Mouse (Mus musculus): Measurements from ENCODE around the gene Jhy. TPM values are rescaled to one million over a fixed set of nuclear protein-coding genes. Genes with fewer than 3 reads are reported as not detected.

Jhy gene
- total and polyA plus RNA-seq, 2 experiments from 2014 or later: not detected

- 7% methylated on average over 8 of the region's 8 CpGs for WGBS
- ATAC-seq (ENCODE audit: insufficient read depth, low read depth) (no peak), DNase-seq (ENCODE audit: low spot score) (no peak)
- TF ChIP-seq CTCF (IDR thresholded peaks at IDR 0.05; ENCODE audit: low read depth) (no peak), EP300 (IDR thresholded peaks at IDR 0.05; ENCODE audit: low read depth) (no peak)
- Histone ChIP-seq H3K36me3 (replicated peaks; ENCODE audit: control insufficient read depth, insufficient read depth, low read length) (no peaks in the 10 kb centered on the region), H3K4me1 (ENCODE audit: control insufficient read depth, insufficient read depth) (no peaks in the 10 kb centered on the region), H3K27ac (ENCODE audit: low read depth) (no peak overlapping the region), H3K9me3 (replicated peaks; ENCODE audit: control insufficient read depth, low read length) (no peaks in the 10 kb centered on the region), H3K27me3 (ENCODE audit: control insufficient read depth, insufficient read depth, low read length) (peaks cover 77% of the 10 kb centered on the region), H3K4me2 (ENCODE audit: low read depth, low read length) (no peak overlapping the region), H3K4me3 (ENCODE audit: low read depth, low read length) (peak overlapping the region; percentile 22), H3K9ac (replicated peaks; ENCODE audit: low read depth, low read length) (no peak overlapping the region)
Observed at GRCm38 (mm10) chr9:40872156-40872478, 91.8 kb downstream of the Jhy start.

- Histone ChIP-seq H3K4me2 (ENCODE audit: low read depth, low read length) (peak overlapping the region; percentile 40; the same call in 1 of the 2 replicates), H3K9me3 (replicated peaks; ENCODE audit: control insufficient read depth, low read length) (no peaks in the 10 kb centered on the region), H3K27ac (ENCODE audit: low read depth) (no peak overlapping the region), H3K27me3 (ENCODE audit: control insufficient read depth, insufficient read depth, low read length) (peaks cover 72% of the 10 kb centered on the region), H3K9ac (replicated peaks; ENCODE audit: low read depth, low read length) (no peak overlapping the region), H3K4me3 (ENCODE audit: low read depth, low read length) (peak overlapping the region; percentile 22), H3K36me3 (replicated peaks; ENCODE audit: control insufficient read depth, insufficient read depth, low read length) (no peaks in the 10 kb centered on the region), H3K4me1 (ENCODE audit: control insufficient read depth, insufficient read depth) (no peaks in the 10 kb centered on the region)
- WGBS: 2% methylated on average over 34 of the region's 34 CpGs
- no peak for ATAC-seq (ENCODE audit: insufficient read depth, low read depth)
- TF ChIP-seq CTCF (IDR thresholded peaks at IDR 0.05; ENCODE audit: low read depth) (no peak), EP300 (IDR thresholded peaks at IDR 0.05; ENCODE audit: low read depth) (no peak)
- DNase-seq (ENCODE audit: low spot score): no peak
Observed at GRCm38 (mm10) chr9:40871369-40872155, 92.4 kb downstream of the Jhy start.

- no peak for ATAC-seq (ENCODE audit: insufficient read depth, low read depth)
- Histone ChIP-seq H3K9ac (replicated peaks; ENCODE audit: low read depth, low read length) (no peak overlapping the region), H3K36me3 (replicated peaks; ENCODE audit: control insufficient read depth, insufficient read depth, low read length) (no peaks in the 10 kb centered on the region), H3K9me3 (replicated peaks; ENCODE audit: control insufficient read depth, low read length) (no peaks in the 10 kb centered on the region), H3K27me3 (ENCODE audit: control insufficient read depth, insufficient read depth, low read length) (peaks cover 60% of the 10 kb centered on the region), H3K4me3 (ENCODE audit: low read depth, low read length) (no peak overlapping the region), H3K4me2 (ENCODE audit: low read depth, low read length) (no peak overlapping the region), H3K27ac (ENCODE audit: low read depth) (no peak overlapping the region), H3K4me1 (ENCODE audit: control insufficient read depth, insufficient read depth) (no peaks in the 10 kb centered on the region)
- TF ChIP-seq EP300 (IDR thresholded peaks at IDR 0.05; ENCODE audit: low read depth) (no peak), CTCF (IDR thresholded peaks at IDR 0.05; ENCODE audit: low read depth) (no peak)
- DNase-seq (ENCODE audit: low spot score): no peak
- 77% methylated on average over 5 of the region's 5 CpGs for WGBS
Observed at GRCm38 (mm10) chr9:40870331-40870730, 93.6 kb downstream of the Jhy start.

- H3K36me3 ChIP-seq (replicated peaks; ENCODE audit: control insufficient read depth, insufficient read depth, low read length): no peaks in the 10 kb centered on the region
- peaks cover 8% of the 10 kb centered on the region for H3K4me1 ChIP-seq (ENCODE audit: control insufficient read depth, insufficient read depth)
- H3K27me3 ChIP-seq (ENCODE audit: control insufficient read depth, insufficient read depth, low read length): peaks cover 14% of the 10 kb centered on the region
- no peaks in the 10 kb centered on the region for H3K9me3 ChIP-seq (replicated peaks; ENCODE audit: control insufficient read depth, low read length)
- WGBS: 19% methylated on average over 9 of the region's 9 CpGs
- peak overlapping the region; percentile 68 for H3K4me2 ChIP-seq (ENCODE audit: low read depth, low read length)
- no peak overlapping the region for H3K9ac ChIP-seq (replicated peaks; ENCODE audit: low read depth, low read length)
- no peak overlapping the region for H3K27ac ChIP-seq (ENCODE audit: low read depth)
- peak overlapping the region; percentile 48 for H3K4me3 ChIP-seq (ENCODE audit: low read depth, low read length)
- TF ChIP-seq CTCF (IDR thresholded peaks at IDR 0.05; ENCODE audit: low read depth) (no peak), EP300 (IDR thresholded peaks at IDR 0.05; ENCODE audit: low read depth) (no peak)
- no peak for ATAC-seq (ENCODE audit: insufficient read depth, low read depth)
- DNase-seq (ENCODE audit: low spot score): no peak
Observed at GRCm38 (mm10) chr9:40859196-40859595, 104.7 kb downstream of the Jhy start.

GRCm38 (mm10) chr9:40858461-40859160, 105.3 kb downstream of the Jhy start:
- Histone ChIP-seq H3K9me3 (replicated peaks; ENCODE audit: control insufficient read depth, low read length) (no peaks in the 10 kb centered on the region), H3K9ac (replicated peaks; ENCODE audit: low read depth, low read length) (no peak overlapping the region), H3K4me3 (ENCODE audit: low read depth, low read length) (peak overlapping the region; percentile 48), H3K4me1 (ENCODE audit: control insufficient read depth, insufficient read depth) (peaks cover 8% of the 10 kb centered on the region), H3K36me3 (replicated peaks; ENCODE audit: control insufficient read depth, insufficient read depth, low read length) (no peaks in the 10 kb centered on the region), H3K4me2 (ENCODE audit: low read depth, low read length) (peak overlapping the region; percentile 68), H3K27ac (ENCODE audit: low read depth) (no peak overlapping the region), H3K27me3 (ENCODE audit: control insufficient read depth, insufficient read depth, low read length) (peaks cover 14% of the 10 kb centered on the region)
- DNase-seq (ENCODE audit: low spot score) (no peak), ATAC-seq (ENCODE audit: insufficient read depth, low read depth) (no peak)
- TF ChIP-seq EP300 (IDR thresholded peaks at IDR 0.05; ENCODE audit: low read depth) (no peak), CTCF (IDR thresholded peaks at IDR 0.05; ENCODE audit: low read depth) (no peak)
- 11% methylated on average over 21 of the region's 21 CpGs for WGBS

All from heart, postnatal 0 days (tissue).